ENCODE assay signal across 8 mouse cellular contexts in genomic region chr13:57281504-57281903, GRCm38 (mm10).
DNase-seq lines count a peak whose midpoint lies in the region; ATAC-seq and TF ChIP-seq lines count a peak whose summit lies in the region.

No protein-coding gene starts in this region.

- H3K4me2 ChIP-seq in liver, embryonic 12.5 days, result no peak overlapping the region
- no peak overlapping the region for H3K4me2 ChIP-seq in hindbrain, postnatal 0 days (ENCODE audit: low read depth, low read length)
- no peak overlapping the region for H3K4me2 ChIP-seq in lung, embryonic 14.5 days

- H3K27me3 ChIP-seq in liver, embryonic 12.5 days (replicated peaks), result 0 out of 2 replicates have a peak, but pooled peaks cover 6% of the 10 kb centered on the region
- H3K27me3 ChIP-seq in hindbrain, postnatal 0 days (ENCODE audit: insufficient read depth, low read length), result no peaks in the 10 kb centered on the region
- no peaks in the 10 kb centered on the region for H3K27me3 ChIP-seq in lung, embryonic 14.5 days (ENCODE audit: insufficient read depth, low read length)

- H3K4me3 ChIP-seq in liver, embryonic 12.5 days, result no peak overlapping the region
- H3K4me3 ChIP-seq in hindbrain, postnatal 0 days (ENCODE audit: low read length), result no peak overlapping the region
- H3K4me3 ChIP-seq in lung, embryonic 14.5 days (ENCODE audit: low read depth, low read length), result no peak overlapping the region

- WGBS in liver, embryonic 12.5 days (ENCODE audit: insufficient replicate concordance), result 19% methylated on average over 3 of the region's 3 CpGs
- WGBS in hindbrain, postnatal 0 days, result 17% methylated on average over 3 of the region's 3 CpGs
- 26% methylated on average over 3 of the region's 3 CpGs for WGBS in lung, embryonic 14.5 days

- H3K27ac ChIP-seq in liver, embryonic 12.5 days, result no peak overlapping the region
- H3K27ac ChIP-seq in hindbrain, postnatal 0 days, result no peak overlapping the region
- no peak overlapping the region for H3K27ac ChIP-seq in lung, embryonic 14.5 days (ENCODE audit: low read depth)

- H3K9ac ChIP-seq in liver, embryonic 12.5 days, result no peak overlapping the region
- H3K9ac ChIP-seq in hindbrain, postnatal 0 days (replicated peaks; ENCODE audit: low read length), result no peak overlapping the region
- H3K9ac ChIP-seq in lung, embryonic 14.5 days, result no peak overlapping the region

- H3K4me1 ChIP-seq in liver, embryonic 12.5 days, result no peaks in the 10 kb centered on the region
- no peaks in the 10 kb centered on the region for H3K4me1 ChIP-seq in hindbrain, postnatal 0 days (ENCODE audit: insufficient read depth, low read length)
- no peaks in the 10 kb centered on the region for H3K4me1 ChIP-seq in lung, embryonic 14.5 days (ENCODE audit: insufficient read depth)

- no peaks in the 10 kb centered on the region for H3K36me3 ChIP-seq in liver, embryonic 12.5 days
- H3K36me3 ChIP-seq in hindbrain, postnatal 0 days (ENCODE audit: insufficient read depth, low read length), result no peaks in the 10 kb centered on the region
- H3K36me3 ChIP-seq in lung, embryonic 14.5 days (ENCODE audit: insufficient read depth), result no peaks in the 10 kb centered on the region

- no peak for ATAC-seq in CD4-positive, CD25-positive, alpha-beta regulatory T cell, adult 4 months
- no peak for ATAC-seq in liver, embryonic 12.5 days
- ATAC-seq in hindbrain, postnatal 0 days, result 0 out of 2 replicates have a peak, but pooled peaks have one; percentile 43
- no peak for ATAC-seq in lung, embryonic 14.5 days (ENCODE audit: insufficient read depth)
- ATAC-seq in megakaryocyte progenitor cell, adult 5-6 weeks (replicated peaks; ENCODE audit: poor library complexity), result no peak

- TF ChIP-seq CTCF in hindbrain, postnatal 0 days (IDR thresholded peaks at IDR 0.05; ENCODE audit: low read depth), result peak; percentile 88
- peak; percentile 79 for TF ChIP-seq CTCF in lung, embryonic 14.5 days (IDR thresholded peaks at IDR 0.05; ENCODE audit: low read depth)

- peak; percentile 3 for DNase-seq in CD4-positive, CD25-positive, alpha-beta regulatory T cell, adult 2 months (ENCODE audit: low read depth, low spot score)
- peak; percentile 29 for DNase-seq in liver
- peak; percentile 16 for DNase-seq in cerebellum, adult 9-11 months
- DNase-seq in hindbrain, postnatal 0 days (ENCODE audit: low spot score), result peak; percentile 88
- peak; percentile 75 for DNase-seq in lung, embryonic 14.5 days

- H3K9me3 ChIP-seq in liver, embryonic 12.5 days (replicated peaks), result no peaks in the 10 kb centered on the region
- no peaks in the 10 kb centered on the region for H3K9me3 ChIP-seq in hindbrain, postnatal 0 days (ENCODE audit: low read length)
- H3K9me3 ChIP-seq in lung, embryonic 14.5 days (ENCODE audit: low read depth, low read length), result no peaks in the 10 kb centered on the region

Comparison
In these comparisons a context has a peak if more than half of its experiments do, and no peak if none do; other contexts are left out.
1. DNase-seq: peak in every context shown above with its lines; median percentile 88 in hindbrain, postnatal 0 days; 75 in lung, embryonic 14.5 days; 29 in liver; 16 in cerebellum, adult 9-11 months; 3 in CD4-positive, CD25-positive, alpha-beta regulatory T cell, adult 2 months.